Mouse (Mus musculus): Measurements from ENCODE around the gene Tbc1d15.

GRCm38 (mm10) chr10:115284170-115284569 is 32.9 kb upstream of the Tbc1d15 start:
- TF ChIP-seq CTCF (IDR thresholded peaks at IDR 0.05; ENCODE audit: low read depth, low read length) (no peak), POLR2A (IDR thresholded peaks at IDR 0.05; ENCODE audit: insufficient read depth, low read length) (no peak)

All from ES-Bruce4 (cell line).